Mouse (Mus musculus) cerebellum, adult 2 months (tissue): ENCODE measurements around the gene H2-K1.

Experiments used
- CTCF ChIP-seq: fragments of 200-500 bp; IDR thresholded peaks from 2 replicates; pipeline ENCODE4 v1.5.1; 2011; ENCODE audit warnings: low read depth, mild to moderate bottlenecking, control low read depth, low read length, moderate library complexity, borderline replicate concordance; ENCODE audit not compliant: insufficient read depth
- POLR2A ChIP-seq: fragments of 200-500 bp; IDR thresholded peaks from 2 replicates; pipeline ENCODE4 v1.6.1; 2011; ENCODE audit warnings: low read length, control low read depth, borderline replicate concordance; ENCODE audit not compliant: insufficient read depth

DNA sequence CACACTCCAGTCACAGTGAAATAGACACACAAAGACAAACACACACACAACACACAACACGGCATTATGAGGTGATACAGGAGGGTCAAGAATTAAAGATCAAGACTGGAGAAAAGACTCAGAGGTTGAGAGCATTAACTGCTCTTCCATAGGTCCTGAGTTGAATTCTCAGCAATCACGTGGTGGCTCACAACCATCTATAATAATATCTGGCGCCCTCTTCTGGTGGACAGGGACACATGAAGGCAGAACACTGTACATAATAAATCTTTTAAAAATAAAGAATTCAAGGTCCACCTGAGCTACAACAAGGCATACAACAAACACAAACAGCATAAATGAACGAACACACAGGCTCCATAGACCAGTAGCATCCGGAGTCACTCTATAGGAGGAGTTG lies 31.2 kb downstream of the H2-K1 start:
- TF ChIP-seq POLR2A, result no peak
- no peak for TF ChIP-seq CTCF
